Mouse (Mus musculus): ENCODE results near the gene Npas4. TPM values are rescaled to one million over a fixed set of nuclear protein-coding genes. Genes with fewer than 3 reads are reported as not detected.

Npas4 gene
- polyA plus RNA-seq, 1 experiment: 0.93 TPM

GRCm38 (mm10) chr19:4999445-5000140 is 9.5 kb upstream of the Npas4 start:
- no peak for DNase-seq
- no peak overlapping the region for H3K4me3 ChIP-seq (replicated peaks; ENCODE audit: extremely low read depth, low read depth, low read length)
- H3K4me1 ChIP-seq (ENCODE audit: control insufficient read depth, insufficient read depth, low read length): no peaks in the 10 kb centered on the region
- TF ChIP-seq CTCF (IDR thresholded peaks at IDR 0.05; ENCODE audit: insufficient read depth, low read length) (no peak), POLR2A (IDR thresholded peaks at IDR 0.05; ENCODE audit: borderline replicate concordance, extremely low read depth, low read depth, low read length) (no peak)
- 49% methylated on average over 6 of the region's 6 CpGs for WGBS

GRCm38 (mm10) chr19:4994043-4994442 is 3.9 kb upstream of the Npas4 start:
- Histone ChIP-seq H3K4me1 (ENCODE audit: control insufficient read depth, insufficient read depth, low read length) (no peaks in the 10 kb centered on the region), H3K4me3 (replicated peaks; ENCODE audit: extremely low read depth, low read depth, low read length) (no peak overlapping the region)
- no peak for DNase-seq
- no peak for TF ChIP-seq CTCF (IDR thresholded peaks at IDR 0.05; ENCODE audit: insufficient read depth, low read length)
- TF ChIP-seq POLR2A (IDR thresholded peaks at IDR 0.05; ENCODE audit: borderline replicate concordance, extremely low read depth, low read depth, low read length): no peak
- WGBS: 56% methylated on average over 5 of the region's 5 CpGs

- WGBS: 1% methylated on average over 9 of the region's 9 CpGs
- no peak overlapping the region for H3K4me3 ChIP-seq (replicated peaks; ENCODE audit: extremely low read depth, low read depth, low read length)
- no peak for TF ChIP-seq CTCF (IDR thresholded peaks at IDR 0.05; ENCODE audit: insufficient read depth, low read length)
- no peak for TF ChIP-seq POLR2A (IDR thresholded peaks at IDR 0.05; ENCODE audit: borderline replicate concordance, extremely low read depth, low read depth, low read length)
- DNase-seq: no peak
- no peaks in the 10 kb centered on the region for H3K4me1 ChIP-seq (ENCODE audit: control insufficient read depth, insufficient read depth, low read length)
Observed at GRCm38 (mm10) chr19:4992904-4993303, 2.8 kb upstream of the Npas4 start.

GRCm38 (mm10) chr19:4992371-4992770 is 2.3 kb upstream of the Npas4 start:
- no peak overlapping the region for H3K4me3 ChIP-seq (replicated peaks; ENCODE audit: extremely low read depth, low read depth, low read length)
- DNase-seq: no peak
- WGBS: 15% methylated on average over 8 of the region's 8 CpGs
- TF ChIP-seq CTCF (IDR thresholded peaks at IDR 0.05; ENCODE audit: insufficient read depth, low read length) (no peak), POLR2A (IDR thresholded peaks at IDR 0.05; ENCODE audit: borderline replicate concordance, extremely low read depth, low read depth, low read length) (no peak)
- H3K4me1 ChIP-seq (ENCODE audit: control insufficient read depth, insufficient read depth, low read length): no peaks in the 10 kb centered on the region

GRCm38 (mm10) chr19:4990716-4991115 is 600 bp upstream of the Npas4 start:
- Histone ChIP-seq H3K4me3 (replicated peaks; ENCODE audit: extremely low read depth, low read depth, low read length) (no peak overlapping the region), H3K4me1 (ENCODE audit: control insufficient read depth, insufficient read depth, low read length) (no peaks in the 10 kb centered on the region)
- TF ChIP-seq POLR2A (IDR thresholded peaks at IDR 0.05; ENCODE audit: borderline replicate concordance, extremely low read depth, low read depth, low read length): no peak
- no peak for TF ChIP-seq CTCF (IDR thresholded peaks at IDR 0.05; ENCODE audit: insufficient read depth, low read length)
- WGBS: 3% methylated on average over 22 of the region's 22 CpGs
- DNase-seq: no peak

- Histone ChIP-seq H3K4me1 (ENCODE audit: control insufficient read depth, insufficient read depth, low read length) (no peaks in the 10 kb centered on the region), H3K4me3 (replicated peaks; ENCODE audit: extremely low read depth, low read depth, low read length) (no peak overlapping the region)
- WGBS: 19% methylated on average over 47 of the region's 47 CpGs
- no peak for TF ChIP-seq POLR2A (IDR thresholded peaks at IDR 0.05; ENCODE audit: borderline replicate concordance, extremely low read depth, low read depth, low read length)
- TF ChIP-seq CTCF (IDR thresholded peaks at IDR 0.05; ENCODE audit: insufficient read depth, low read length): no peak
- no peak for DNase-seq
Observed at GRCm38 (mm10) chr19:4989434-4990255, 471 bp downstream of the Npas4 start.

- peak; percentile 94 for DNase-seq
- TF ChIP-seq CTCF (IDR thresholded peaks at IDR 0.05; ENCODE audit: insufficient read depth, low read length): peak; percentile 26; the same call in 1 of the 2 replicates
- TF ChIP-seq POLR2A (IDR thresholded peaks at IDR 0.05; ENCODE audit: borderline replicate concordance, extremely low read depth, low read depth, low read length): no peak
- WGBS: 4% methylated on average over 13 of the region's 13 CpGs
- Histone ChIP-seq H3K4me3 (replicated peaks; ENCODE audit: extremely low read depth, low read depth, low read length) (no peak overlapping the region), H3K4me1 (ENCODE audit: control insufficient read depth, insufficient read depth, low read length) (no peaks in the 10 kb centered on the region)
Observed at GRCm38 (mm10) chr19:4989013-4989412, 1.1 kb downstream of the Npas4 start.

- TF ChIP-seq CTCF (IDR thresholded peaks at IDR 0.05; ENCODE audit: insufficient read depth, low read length): peak; percentile 75
- TF ChIP-seq POLR2A (IDR thresholded peaks at IDR 0.05; ENCODE audit: borderline replicate concordance, extremely low read depth, low read depth, low read length): no peak
- Histone ChIP-seq H3K4me3 (replicated peaks; ENCODE audit: extremely low read depth, low read depth, low read length) (no peak overlapping the region), H3K4me1 (ENCODE audit: control insufficient read depth, insufficient read depth, low read length) (no peaks in the 10 kb centered on the region)
- DNase-seq: peak; percentile 20
Observed at GRCm38 (mm10) chr19:4981767-4982166, 8.3 kb downstream of the Npas4 start.

- H3K4me1 ChIP-seq (ENCODE audit: control insufficient read depth, insufficient read depth, low read length): no peaks in the 10 kb centered on the region
- H3K4me3 ChIP-seq (replicated peaks; ENCODE audit: extremely low read depth, low read depth, low read length): no peak overlapping the region
- 88% methylated on average over 2 of the region's 2 CpGs for WGBS
- DNase-seq: no peak
- TF ChIP-seq CTCF (IDR thresholded peaks at IDR 0.05; ENCODE audit: insufficient read depth, low read length) (peak; percentile 45), POLR2A (IDR thresholded peaks at IDR 0.05; ENCODE audit: borderline replicate concordance, extremely low read depth, low read depth, low read length) (no peak)
Observed at GRCm38 (mm10) chr19:4968236-4968635, 21.9 kb downstream of the Npas4 start.

Data from lung, adult 2 months (tissue).